Mouse (Mus musculus): ENCODE data around the gene Pacrg. TPM values are rescaled to one million over a fixed set of nuclear protein-coding genes. Genes with fewer than 3 reads are reported as not detected.

The Pacrg gene
- polyA plus RNA-seq, 1 experiment from 2014 or later: 3.6 TPM

GRCm38 (mm10) chr17:10808571-10808970 lies 31.5 kb downstream of the Pacrg start:
- DNase-seq (ENCODE audit: low spot score) (no peak), ATAC-seq (ENCODE audit: low read depth) (no peak)
- Histone ChIP-seq H3K9ac (ENCODE audit: low read depth, low read length) (no peak overlapping the region), H3K4me1 (ENCODE audit: control insufficient read depth, insufficient read depth, low read length) (no peaks in the 10 kb centered on the region), H3K9me3 (ENCODE audit: control insufficient read depth, low read length) (no peaks in the 10 kb centered on the region), H3K27me3 (replicated peaks; ENCODE audit: control insufficient read depth, insufficient read depth, low read length) (no peaks in the 10 kb centered on the region), H3K36me3 (ENCODE audit: control insufficient read depth, insufficient read depth, low read length) (no peaks in the 10 kb centered on the region), H3K4me3 (ENCODE audit: low read depth, low read length) (no peak overlapping the region), H3K4me2 (ENCODE audit: low read depth, low read length) (no peak overlapping the region), H3K27ac (replicated peaks; ENCODE audit: low read depth, low read length) (no peak overlapping the region)
- 75% methylated on average over 2 of the region's 2 CpGs for WGBS

GRCm38 (mm10) chr17:10807261-10807998 lies 32.7 kb downstream of the Pacrg start:
- Histone ChIP-seq H3K36me3 (ENCODE audit: control insufficient read depth, insufficient read depth, low read length) (no peaks in the 10 kb centered on the region), H3K4me3 (ENCODE audit: low read depth, low read length) (no peak overlapping the region), H3K27me3 (replicated peaks; ENCODE audit: control insufficient read depth, insufficient read depth, low read length) (no peaks in the 10 kb centered on the region), H3K27ac (replicated peaks; ENCODE audit: low read depth, low read length) (no peak overlapping the region), H3K4me1 (ENCODE audit: control insufficient read depth, insufficient read depth, low read length) (no peaks in the 10 kb centered on the region), H3K4me2 (ENCODE audit: low read depth, low read length) (no peak overlapping the region), H3K9ac (ENCODE audit: low read depth, low read length) (no peak overlapping the region), H3K9me3 (ENCODE audit: control insufficient read depth, low read length) (no peaks in the 10 kb centered on the region)
- DNase-seq (ENCODE audit: low spot score) (peak; percentile 14), ATAC-seq (ENCODE audit: low read depth) (no peak; the same call in 1 of the 2 replicates)
- 78% methylated on average over 13 of the region's 13 CpGs for WGBS

DNA sequence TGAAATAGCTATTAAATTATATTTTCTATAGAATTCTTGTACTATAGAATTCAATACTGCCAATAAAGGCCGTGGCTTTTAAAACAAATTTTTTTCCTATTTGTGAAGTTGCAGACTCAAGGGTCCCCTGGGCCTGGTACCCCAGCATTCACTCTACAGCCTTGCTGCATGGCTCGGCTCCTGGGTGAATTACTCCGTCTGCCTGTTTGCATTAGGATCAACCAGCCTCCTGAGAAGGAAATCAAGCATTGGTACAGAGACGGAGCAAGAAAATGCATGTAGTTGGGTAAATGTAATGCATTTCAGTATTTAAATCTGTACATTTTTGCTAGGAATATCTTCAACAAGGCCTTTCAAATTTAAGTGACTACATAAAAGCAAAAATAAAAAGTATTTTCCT lies 33.4 kb downstream of the Pacrg start:
- WGBS: 61% methylated on average over 4 of the region's 4 CpGs

DNA sequence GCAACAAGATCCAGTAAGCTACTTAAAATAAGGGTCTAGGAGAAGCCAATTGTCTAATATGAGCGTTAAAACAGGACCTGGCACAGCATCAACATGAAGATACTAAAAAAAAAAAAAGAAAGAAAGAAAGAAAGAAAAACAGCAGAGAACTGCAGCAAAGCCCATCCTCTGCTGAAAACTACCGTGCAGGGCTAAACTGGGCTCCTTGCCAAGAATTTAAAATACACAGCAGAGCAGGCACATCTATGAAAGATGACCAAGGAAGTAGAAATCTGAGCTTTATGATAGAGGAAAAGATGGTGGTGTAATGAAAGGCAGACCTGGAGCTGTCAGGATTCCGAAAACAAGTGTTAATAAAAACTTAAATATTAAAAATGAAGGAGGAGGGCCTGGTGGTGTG lies 48.5 kb downstream of the Pacrg start:
- no peak for ATAC-seq (ENCODE audit: low read depth)
- 19% methylated on average over 3 of the region's 3 CpGs for WGBS
- H3K36me3 ChIP-seq (ENCODE audit: control insufficient read depth, insufficient read depth, low read length): no peaks in the 10 kb centered on the region
- no peak overlapping the region for H3K27ac ChIP-seq (replicated peaks; ENCODE audit: low read depth, low read length)
- H3K4me2 ChIP-seq (ENCODE audit: low read depth, low read length): no peak overlapping the region
- DNase-seq (ENCODE audit: low spot score): peak; percentile 79
- no peak overlapping the region for H3K9ac ChIP-seq (ENCODE audit: low read depth, low read length)
- H3K4me1 ChIP-seq (ENCODE audit: control insufficient read depth, insufficient read depth, low read length): peaks cover 3% of the 10 kb centered on the region; the same call in 1 of the 2 replicates
- no peaks in the 10 kb centered on the region for H3K27me3 ChIP-seq (replicated peaks; ENCODE audit: control insufficient read depth, insufficient read depth, low read length)
- H3K9me3 ChIP-seq (ENCODE audit: control insufficient read depth, low read length): no peaks in the 10 kb centered on the region
- H3K4me3 ChIP-seq (ENCODE audit: low read depth, low read length): no peak overlapping the region

More for the DNA sequence above, 33.4 kb downstream of the Pacrg start:
- no peak overlapping the region for H3K9ac ChIP-seq (ENCODE audit: low read depth, low read length)
- H3K4me1 ChIP-seq (ENCODE audit: control insufficient read depth, insufficient read depth, low read length): no peaks in the 10 kb centered on the region
- no peak overlapping the region for H3K4me3 ChIP-seq (ENCODE audit: low read depth, low read length)
- H3K27me3 ChIP-seq (replicated peaks; ENCODE audit: control insufficient read depth, insufficient read depth, low read length): no peaks in the 10 kb centered on the region
- H3K36me3 ChIP-seq (ENCODE audit: control insufficient read depth, insufficient read depth, low read length): no peaks in the 10 kb centered on the region
- ATAC-seq (ENCODE audit: low read depth) (no peak), DNase-seq (ENCODE audit: low spot score) (peak; percentile 8)
- no peaks in the 10 kb centered on the region for H3K9me3 ChIP-seq (ENCODE audit: control insufficient read depth, low read length)
- H3K27ac ChIP-seq (replicated peaks; ENCODE audit: low read depth, low read length): no peak overlapping the region
- H3K4me2 ChIP-seq (ENCODE audit: low read depth, low read length): no peak overlapping the region

DNA sequence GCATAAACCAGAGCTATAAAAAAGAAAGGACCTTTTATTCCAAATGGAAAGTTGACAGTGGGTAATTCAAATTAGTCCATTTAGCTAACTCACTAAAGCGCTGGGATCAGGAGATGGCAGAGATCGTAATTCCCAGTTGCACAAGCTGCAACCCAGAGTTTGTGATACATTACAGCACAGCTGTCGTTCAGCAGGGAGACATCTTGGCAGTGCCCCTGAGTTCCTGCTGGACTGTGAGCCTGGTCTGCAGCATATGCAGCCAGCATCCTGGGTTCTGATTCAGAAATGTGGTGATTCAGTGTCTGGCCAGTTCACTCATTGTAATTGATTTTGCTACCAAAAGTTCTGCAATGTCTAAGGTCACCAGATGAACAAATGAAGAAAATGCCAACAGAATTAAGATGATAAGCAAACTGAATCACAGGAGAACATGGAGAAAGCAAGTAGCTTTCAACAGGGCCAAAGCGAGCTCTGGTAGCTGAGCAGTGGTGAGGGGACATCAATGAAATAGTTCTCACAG lies 55.6 kb downstream of the Pacrg start:
- no peak overlapping the region for H3K9ac ChIP-seq (ENCODE audit: low read depth, low read length)
- peak; percentile 33 for DNase-seq (ENCODE audit: low spot score)

DNA sequence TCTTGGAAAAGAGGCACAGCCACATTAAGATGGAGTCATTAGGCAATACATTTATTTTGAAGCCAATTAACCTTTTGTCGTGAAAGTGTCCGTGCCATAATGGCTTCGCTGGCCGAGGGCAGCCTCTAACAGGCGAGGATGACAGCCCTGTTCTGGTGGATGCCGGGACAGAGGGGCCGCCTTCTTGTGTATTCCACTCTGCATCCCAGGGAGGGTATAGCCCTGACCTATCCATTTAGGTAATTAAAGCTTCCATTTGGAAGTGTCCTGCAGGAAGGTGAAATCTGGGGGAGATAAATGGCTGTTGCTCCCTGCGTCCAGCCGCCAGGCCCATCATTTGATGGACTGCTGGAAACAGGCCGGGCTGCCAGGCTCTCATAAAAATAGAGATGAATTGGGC lies 63.6 kb downstream of the Pacrg start:
- H3K36me3 ChIP-seq (ENCODE audit: control insufficient read depth, insufficient read depth, low read length): no peaks in the 10 kb centered on the region
- no peak overlapping the region for H3K4me2 ChIP-seq (ENCODE audit: low read depth, low read length)
- no peak overlapping the region for H3K9ac ChIP-seq (ENCODE audit: low read depth, low read length)
- no peaks in the 10 kb centered on the region for H3K4me1 ChIP-seq (ENCODE audit: control insufficient read depth, insufficient read depth, low read length)
- H3K9me3 ChIP-seq (ENCODE audit: control insufficient read depth, low read length): no peaks in the 10 kb centered on the region
- H3K27me3 ChIP-seq (replicated peaks; ENCODE audit: control insufficient read depth, insufficient read depth, low read length): no peaks in the 10 kb centered on the region
- DNase-seq (ENCODE audit: low spot score): no peak
- WGBS: 42% methylated on average over 10 of the region's 10 CpGs
- no peak for ATAC-seq (ENCODE audit: low read depth)
- no peak overlapping the region for H3K27ac ChIP-seq (replicated peaks; ENCODE audit: low read depth, low read length)
- H3K4me3 ChIP-seq (ENCODE audit: low read depth, low read length): no peak overlapping the region

More for the DNA sequence above, 55.6 kb downstream of the Pacrg start:
- WGBS: 70% methylated on average over 4 of the region's 4 CpGs
- ATAC-seq (ENCODE audit: low read depth): no peak
- no peaks in the 10 kb centered on the region for H3K9me3 ChIP-seq (ENCODE audit: control insufficient read depth, low read length)
- no peak overlapping the region for H3K27ac ChIP-seq (replicated peaks; ENCODE audit: low read depth, low read length)
- H3K4me1 ChIP-seq (ENCODE audit: control insufficient read depth, insufficient read depth, low read length): no peaks in the 10 kb centered on the region
- H3K27me3 ChIP-seq (replicated peaks; ENCODE audit: control insufficient read depth, insufficient read depth, low read length): no peaks in the 10 kb centered on the region
- no peak overlapping the region for H3K4me3 ChIP-seq (ENCODE audit: low read depth, low read length)
- H3K4me2 ChIP-seq (ENCODE audit: low read depth, low read length): no peak overlapping the region
- H3K36me3 ChIP-seq (ENCODE audit: control insufficient read depth, insufficient read depth, low read length): no peaks in the 10 kb centered on the region

GRCm38 (mm10) chr17:10774468-10774867 lies 65.6 kb downstream of the Pacrg start:
- H3K4me1 ChIP-seq (ENCODE audit: control insufficient read depth, insufficient read depth, low read length): no peaks in the 10 kb centered on the region
- 75% methylated on average over 1 of the region's 1 CpGs for WGBS
- no peaks in the 10 kb centered on the region for H3K27me3 ChIP-seq (replicated peaks; ENCODE audit: control insufficient read depth, insufficient read depth, low read length)
- no peak overlapping the region for H3K27ac ChIP-seq (replicated peaks; ENCODE audit: low read depth, low read length)
- DNase-seq (ENCODE audit: low spot score): no peak
- H3K36me3 ChIP-seq (ENCODE audit: control insufficient read depth, insufficient read depth, low read length): no peaks in the 10 kb centered on the region
- no peak overlapping the region for H3K9ac ChIP-seq (ENCODE audit: low read depth, low read length)
- H3K4me2 ChIP-seq (ENCODE audit: low read depth, low read length): no peak overlapping the region
- no peak overlapping the region for H3K4me3 ChIP-seq (ENCODE audit: low read depth, low read length)
- no peaks in the 10 kb centered on the region for H3K9me3 ChIP-seq (ENCODE audit: control insufficient read depth, low read length)
- no peak for ATAC-seq (ENCODE audit: low read depth)

- Histone ChIP-seq H3K27ac (replicated peaks; ENCODE audit: low read depth, low read length) (no peak overlapping the region), H3K9me3 (ENCODE audit: control insufficient read depth, low read length) (no peaks in the 10 kb centered on the region), H3K4me1 (ENCODE audit: control insufficient read depth, insufficient read depth, low read length) (no peaks in the 10 kb centered on the region), H3K4me2 (ENCODE audit: low read depth, low read length) (no peak overlapping the region), H3K4me3 (ENCODE audit: low read depth, low read length) (no peak overlapping the region), H3K9ac (ENCODE audit: low read depth, low read length) (no peak overlapping the region), H3K36me3 (ENCODE audit: control insufficient read depth, insufficient read depth, low read length) (no peaks in the 10 kb centered on the region), H3K27me3 (replicated peaks; ENCODE audit: control insufficient read depth, insufficient read depth, low read length) (no peaks in the 10 kb centered on the region)
- no peak for DNase-seq (ENCODE audit: low spot score)
- ATAC-seq (ENCODE audit: low read depth): no peak
- WGBS: 72% methylated on average over 3 of the region's 3 CpGs
Observed at GRCm38 (mm10) chr17:10772207-10772606, 67.9 kb downstream of the Pacrg start.

GRCm38 (mm10) chr17:10769873-10770272 lies 70.2 kb downstream of the Pacrg start:
- no peaks in the 10 kb centered on the region for H3K36me3 ChIP-seq (ENCODE audit: control insufficient read depth, insufficient read depth, low read length)
- 67% methylated on average over 6 of the region's 6 CpGs for WGBS

More at GRCm38 (mm10) chr17:10769873-10770272, 70.2 kb downstream of the Pacrg start:
- Histone ChIP-seq H3K4me1 (ENCODE audit: control insufficient read depth, insufficient read depth, low read length) (no peaks in the 10 kb centered on the region; the same call in 1 of the 2 replicates), H3K9me3 (ENCODE audit: control insufficient read depth, low read length) (no peaks in the 10 kb centered on the region), H3K4me3 (ENCODE audit: low read depth, low read length) (no peak overlapping the region), H3K27ac (replicated peaks; ENCODE audit: low read depth, low read length) (no peak overlapping the region), H3K9ac (ENCODE audit: low read depth, low read length) (no peak overlapping the region), H3K27me3 (replicated peaks; ENCODE audit: control insufficient read depth, insufficient read depth, low read length) (no peaks in the 10 kb centered on the region), H3K4me2 (ENCODE audit: low read depth, low read length) (no peak overlapping the region)
- no peak for ATAC-seq (ENCODE audit: low read depth)
- DNase-seq (ENCODE audit: low spot score): no peak

All from embryonic facial prominence, embryonic 14.5 days (tissue).